Mouse (Mus musculus): ENCODE results near the gene Olfr1370. TPM values are rescaled to one million over a fixed set of nuclear protein-coding genes. Genes with fewer than 3 reads are reported as not detected.

Olfr1370 gene
- total RNA-seq, 1 experiment: not detected

- DNase-seq (ENCODE audit: low read depth, low spot score): no peak
- Histone ChIP-seq H3K9me3 (ENCODE audit: control insufficient read depth, insufficient read depth, low read depth, low read length) (no peaks in the 10 kb centered on the region), H3K4me3 (ENCODE audit: insufficient read depth in 1 of 2, low read depth in 1 of 2, low read length in 2 of 2, poor library complexity in 1 of 2, severe bottlenecking in 1 of 2) (no peak overlapping the region), H3K4me1 (ENCODE audit: control insufficient read depth in 2 of 2, insufficient read depth in 2 of 2, low read length in 2 of 2, poor library complexity in 1 of 2) (no peaks in the 10 kb centered on the region), H3K36me3 (ENCODE audit: control insufficient read depth, insufficient read depth, low read length, poor library complexity, severe bottlenecking) (no peaks in the 10 kb centered on the region), H3K27ac (ENCODE audit: insufficient read depth, low read depth, low read length, poor library complexity, severe bottlenecking) (no peak overlapping the region), H3K9ac (ENCODE audit: insufficient read depth, low read depth, low read length, poor library complexity, severe bottlenecking) (no peak overlapping the region)
- in situ Hi-C loops (cut with MboI; ENCODE audit: low sequenced_read_pairs in 2 of 2, unreplicated experiment in 2 of 2): loop anchor here (10.0 to 25.0 kb wide), 2 partner anchors 449 to 721 kb away; no protein-coding TSS in a partner anchor
- TF ChIP-seq CHD2 (IDR thresholded peaks at IDR 0.05; ENCODE audit: low read depth, low read length) (no peak), ZNF384 (IDR thresholded peaks at IDR 0.05; ENCODE audit: low read depth, low read length) (no peak), MAFK (IDR thresholded peaks at IDR 0.05; ENCODE audit: insufficient read depth, low read depth, low read length) (no peak), ZC3H11A (IDR thresholded peaks at IDR 0.05; ENCODE audit: borderline replicate concordance, low read depth, low read length) (no peak)
Observed at GRCm38 (mm10) chr13:21035981-21036380, 38.8 kb downstream of the Olfr1370 start.

DNA sequence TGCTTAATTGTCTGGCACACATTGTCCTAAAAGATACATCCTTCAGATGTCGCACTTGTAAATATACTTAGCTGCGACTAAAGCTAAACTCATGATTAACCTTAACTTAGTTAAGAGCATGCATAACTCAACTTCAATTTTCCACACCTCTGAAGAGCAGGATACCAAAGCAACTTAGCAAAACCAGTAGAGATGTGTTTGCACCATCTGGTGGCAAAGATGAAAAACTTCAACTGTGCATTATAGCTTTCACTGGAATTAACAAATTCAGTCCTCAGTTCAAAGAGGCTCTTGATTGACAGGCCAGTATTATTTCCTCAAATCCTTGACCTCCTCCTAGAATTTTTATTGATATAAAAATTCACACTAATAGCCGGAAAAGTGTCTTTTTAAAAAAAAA is 39.7 kb downstream of the Olfr1370 start:
- H3K27ac ChIP-seq (ENCODE audit: insufficient read depth, low read depth, low read length, poor library complexity, severe bottlenecking): no peak overlapping the region
- in situ Hi-C loops (cut with MboI; ENCODE audit: low sequenced_read_pairs in 2 of 2, unreplicated experiment in 2 of 2): loop anchor here (10.0 to 25.0 kb wide), 2 partner anchors 448 to 720 kb away; no protein-coding TSS in a partner anchor
- H3K4me1 ChIP-seq (ENCODE audit: control insufficient read depth in 2 of 2, insufficient read depth in 2 of 2, low read length in 2 of 2, poor library complexity in 1 of 2): no peaks in the 10 kb centered on the region
- peak; percentile 25 for DNase-seq (ENCODE audit: low read depth, low spot score)
- no peaks in the 10 kb centered on the region for H3K9me3 ChIP-seq (ENCODE audit: control insufficient read depth, insufficient read depth, low read depth, low read length)
- no peak overlapping the region for H3K9ac ChIP-seq (ENCODE audit: insufficient read depth, low read depth, low read length, poor library complexity, severe bottlenecking)
- H3K4me3 ChIP-seq (ENCODE audit: insufficient read depth in 1 of 2, low read depth in 1 of 2, low read length in 2 of 2, poor library complexity in 1 of 2, severe bottlenecking in 1 of 2): no peak overlapping the region
- no peaks in the 10 kb centered on the region for H3K36me3 ChIP-seq (ENCODE audit: control insufficient read depth, insufficient read depth, low read length, poor library complexity, severe bottlenecking)
- TF ChIP-seq CHD2 (IDR thresholded peaks at IDR 0.05; ENCODE audit: low read depth, low read length): no peak
- peak; percentile 89; the same call in 1 of the 2 replicates for TF ChIP-seq ZC3H11A (IDR thresholded peaks at IDR 0.05; ENCODE audit: borderline replicate concordance, low read depth, low read length)

GRCm38 (mm10) chr13:21033176-21033575 is 41.6 kb downstream of the Olfr1370 start:
- Histone ChIP-seq H3K4me3 (ENCODE audit: insufficient read depth in 1 of 2, low read depth in 1 of 2, low read length in 2 of 2, poor library complexity in 1 of 2, severe bottlenecking in 1 of 2) (no peak overlapping the region), H3K36me3 (ENCODE audit: control insufficient read depth, insufficient read depth, low read length, poor library complexity, severe bottlenecking) (no peaks in the 10 kb centered on the region), H3K27ac (ENCODE audit: insufficient read depth, low read depth, low read length, poor library complexity, severe bottlenecking) (no peak overlapping the region), H3K9ac (ENCODE audit: insufficient read depth, low read depth, low read length, poor library complexity, severe bottlenecking) (no peak overlapping the region), H3K9me3 (ENCODE audit: control insufficient read depth, insufficient read depth, low read depth, low read length) (no peaks in the 10 kb centered on the region), H3K4me1 (ENCODE audit: control insufficient read depth in 2 of 2, insufficient read depth in 2 of 2, low read length in 2 of 2, poor library complexity in 1 of 2) (no peaks in the 10 kb centered on the region)
- DNase-seq (ENCODE audit: low read depth, low spot score): no peak
- TF ChIP-seq CHD2 (IDR thresholded peaks at IDR 0.05; ENCODE audit: low read depth, low read length) (no peak), ZNF384 (IDR thresholded peaks at IDR 0.05; ENCODE audit: low read depth, low read length) (no peak), HCFC1 (IDR thresholded peaks at IDR 0.05; ENCODE audit: borderline replicate concordance, insufficient read depth, low read length) (no peak), ZC3H11A (IDR thresholded peaks at IDR 0.05; ENCODE audit: borderline replicate concordance, low read depth, low read length) (no peak), MAFK (IDR thresholded peaks at IDR 0.05; ENCODE audit: insufficient read depth, low read depth, low read length) (no peak)
- in situ Hi-C loops (cut with MboI; ENCODE audit: low sequenced_read_pairs in 2 of 2, unreplicated experiment in 2 of 2): loop anchor here (10.0 to 25.0 kb wide), 2 partner anchors 446 to 718 kb away; no protein-coding TSS in a partner anchor

DNA sequence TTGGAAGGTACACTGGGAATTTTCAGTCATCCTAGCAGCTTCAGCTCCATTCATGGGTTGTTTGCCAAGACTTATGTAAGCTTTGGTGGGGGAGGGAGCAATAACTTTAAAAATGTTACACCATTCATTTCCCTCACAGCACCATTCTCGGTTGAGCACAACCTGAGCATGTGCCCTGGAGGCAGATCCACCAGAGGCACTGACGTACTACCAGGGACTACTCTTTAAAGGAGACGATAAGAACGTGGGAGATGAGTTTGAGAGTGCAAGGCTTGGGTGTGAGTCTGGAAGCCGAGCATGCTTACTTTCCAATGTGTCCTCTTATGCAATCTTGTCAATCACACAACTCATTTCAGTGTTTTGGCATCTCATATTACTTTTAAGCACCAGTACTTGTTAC is 49.9 kb downstream of the Olfr1370 start:
- Histone ChIP-seq H3K9ac (ENCODE audit: insufficient read depth, low read depth, low read length, poor library complexity, severe bottlenecking) (no peak overlapping the region), H3K9me3 (ENCODE audit: control insufficient read depth, insufficient read depth, low read depth, low read length) (no peaks in the 10 kb centered on the region), H3K27ac (ENCODE audit: insufficient read depth, low read depth, low read length, poor library complexity, severe bottlenecking) (no peak overlapping the region), H3K4me3 (ENCODE audit: insufficient read depth in 1 of 2, low read depth in 1 of 2, low read length in 2 of 2, poor library complexity in 1 of 2, severe bottlenecking in 1 of 2) (no peak overlapping the region), H3K4me1 (ENCODE audit: control insufficient read depth in 2 of 2, insufficient read depth in 2 of 2, low read length in 2 of 2, poor library complexity in 1 of 2) (no peaks in the 10 kb centered on the region), H3K36me3 (ENCODE audit: control insufficient read depth, insufficient read depth, low read length, poor library complexity, severe bottlenecking) (no peaks in the 10 kb centered on the region)
- no peak for TF ChIP-seq ZNF384 (IDR thresholded peaks at IDR 0.05; ENCODE audit: low read depth, low read length)
- TF ChIP-seq CHD2 (IDR thresholded peaks at IDR 0.05; ENCODE audit: low read depth, low read length): no peak
- no peak for TF ChIP-seq HCFC1 (IDR thresholded peaks at IDR 0.05; ENCODE audit: borderline replicate concordance, insufficient read depth, low read length)
- no peak for TF ChIP-seq ZC3H11A (IDR thresholded peaks at IDR 0.05; ENCODE audit: borderline replicate concordance, low read depth, low read length)
- TF ChIP-seq MAFK (IDR thresholded peaks at IDR 0.05; ENCODE audit: insufficient read depth, low read depth, low read length): no peak
- no peak for DNase-seq (ENCODE audit: low read depth, low spot score)
- in situ Hi-C loops (cut with MboI; ENCODE audit: low sequenced_read_pairs in 2 of 2, unreplicated experiment in 2 of 2): loop anchor here in 1 of 2 experiments (25.0 kb wide), 1 partner anchor 438 kb away; no protein-coding TSS in a partner anchor

Other genes starting within 250 kb of the Olfr1370 start
- 0.11 and 0.22 TPM in 2 replicates for gene Olfr1369-ps1, start 36.5 kb upstream of the Olfr1370 start, total RNA-seq (2012; rRNA removed)
- gene Olfr263, start 54.7 kb upstream of the Olfr1370 start, total RNA-seq (2012; rRNA removed): not detected in 2 replicates
- not detected in 2 replicates for gene Olfr1368, start 70.9 kb upstream of the Olfr1370 start, total RNA-seq (2012; rRNA removed)
- gene Trim27, start 104.5 kb upstream of the Olfr1370 start, total RNA-seq (2012; rRNA removed): 115 and 128 TPM in 2 replicates
- not detected in 2 replicates for gene Gpx5, start 217.8 kb upstream of the Olfr1370 start, total RNA-seq (2012; rRNA removed)
- 2.1 and 2.2 TPM in 2 replicates for gene Gpx6, start 237.2 kb upstream of the Olfr1370 start, total RNA-seq (2012; rRNA removed)

Measured in ES-E14 (cell line).